Mouse (Mus musculus) myocyte (in vitro differentiated cells): Measurements from ENCODE around the gene Cbfb. TPM values are rescaled to one million over a fixed set of nuclear protein-coding genes. Genes with fewer than 3 reads are reported as not detected.
"Not testable (repeated sequence)": the region's sequence is repeated elsewhere in the genome, so short reads cannot be mapped to it uniquely, and the experiment has no call there.

Source experiments
- H3K27me3 ChIP-seq: one replicate; pipeline ENCODE4 v1.6.1; 2011; ENCODE audit not compliant: control insufficient read depth, insufficient read depth, insufficient read length
- H3K36me3 ChIP-seq: one replicate; pipeline ENCODE4 v1.6.1; 2011; ENCODE audit not compliant: control insufficient read depth, insufficient read depth
- H3K4me2 ChIP-seq: one replicate; pipeline ENCODE4 v1.6.1; 2011; ENCODE audit warnings: low read depth, control low read depth
- H3K4me3 ChIP-seq: one replicate; pipeline ENCODE4 v1.5.1; 2011; ENCODE audit warnings: mild to moderate bottlenecking, control low read depth, moderate library complexity
- H3K79me2 ChIP-seq: one replicate; pipeline ENCODE4 v1.6.1; 2011; ENCODE audit not compliant: control insufficient read depth, insufficient read depth
- H3ac ChIP-seq: one replicate; pipeline ENCODE4 v1.6.1; 2011; ENCODE audit not compliant: control insufficient read depth, insufficient read length
- CEBPB ChIP-seq: IDR thresholded peaks from 2 replicates; pipeline ENCODE4 v1.6.1; 2011; ENCODE audit warnings: mild to moderate bottlenecking, moderate library complexity; ENCODE audit not compliant: poor library complexity, insufficient read depth, severe bottlenecking
- E2F4 ChIP-seq: IDR thresholded peaks from one replicate; pipeline ENCODE4 v1.6.1; 2011; ENCODE audit warnings: mild to moderate bottlenecking, control low read depth, moderate library complexity; ENCODE audit not compliant: insufficient read depth
- MAX ChIP-seq: IDR thresholded peaks from one replicate; pipeline ENCODE4 v1.6.1; 2011; ENCODE audit warnings: low read depth, mild to moderate bottlenecking, control low read depth
- MYOD1 ChIP-seq, 3 experiments: IDR thresholded peaks; one replicate each; pipeline ENCODE4 v1.6.1; 2011; ENCODE audit warnings: control low read depth in 2 of 3, low read depth in 2 of 3, mild to moderate bottlenecking in 2 of 3, moderate library complexity in 1 of 3; ENCODE audit not compliant: insufficient read length in 2 of 3, control insufficient read depth in 1 of 3
- MYOG ChIP-seq, 3 experiments: IDR thresholded peaks; one replicate each; pipeline ENCODE4 v1.6.1; 2011; ENCODE audit warnings: control low read depth in 2 of 3, low read depth in 2 of 3, mild to moderate bottlenecking in 2 of 3; ENCODE audit not compliant: insufficient read length in 2 of 3, control insufficient read depth in 1 of 3, insufficient read depth in 1 of 3
- POLR2A ChIP-seq: IDR thresholded peaks from one replicate; pipeline ENCODE4 v1.6.1; 2011; ENCODE audit warnings: low read depth, mild to moderate bottlenecking, control low read depth, moderate library complexity; ENCODE audit not compliant: insufficient read length
- POLR2AphosphoS2 ChIP-seq: IDR thresholded peaks from one replicate; pipeline ENCODE4 v1.6.1; 2011; ENCODE audit warnings: low read depth, control low read depth; ENCODE audit not compliant: insufficient read length
- REST ChIP-seq: IDR thresholded peaks from one replicate; pipeline ENCODE4 v1.6.1; 2011; ENCODE audit warnings: mild to moderate bottlenecking, control low read depth, moderate library complexity; ENCODE audit not compliant: insufficient read depth, insufficient read length
- SRF ChIP-seq: IDR thresholded peaks from one replicate; pipeline ENCODE4 v1.6.1; 2011; ENCODE audit warnings: low read depth; ENCODE audit not compliant: control insufficient read depth, insufficient read length
- TCF12 ChIP-seq: IDR thresholded peaks from one replicate; pipeline ENCODE4 v1.6.1; 2011; ENCODE audit warnings: mild to moderate bottlenecking, control low read depth; ENCODE audit not compliant: poor library complexity, insufficient read depth, severe bottlenecking
- TCF3 ChIP-seq: IDR thresholded peaks from one replicate; pipeline ENCODE4 v1.6.1; 2011; ENCODE audit warnings: low read depth, control low read depth; ENCODE audit not compliant: insufficient read length
- USF1 ChIP-seq: IDR thresholded peaks from one replicate; pipeline ENCODE4 v1.6.1; 2011; ENCODE audit warnings: low read depth, mild to moderate bottlenecking, control low read depth, moderate library complexity
- polyA plus RNA-seq: library from polyadenylated mRNA; unstranded; fragments of >200 nt; fragmentation: generic; extraction: Trizol; gene quantifications from one replicate; pipeline ENCODE4 v1.2.1, GENCODE M21; 2012; ENCODE audit warnings: missing spikeins

Gene Cbfb
- polyA plus RNA-seq, 1 experiment: 38.1 TPM

DNA sequence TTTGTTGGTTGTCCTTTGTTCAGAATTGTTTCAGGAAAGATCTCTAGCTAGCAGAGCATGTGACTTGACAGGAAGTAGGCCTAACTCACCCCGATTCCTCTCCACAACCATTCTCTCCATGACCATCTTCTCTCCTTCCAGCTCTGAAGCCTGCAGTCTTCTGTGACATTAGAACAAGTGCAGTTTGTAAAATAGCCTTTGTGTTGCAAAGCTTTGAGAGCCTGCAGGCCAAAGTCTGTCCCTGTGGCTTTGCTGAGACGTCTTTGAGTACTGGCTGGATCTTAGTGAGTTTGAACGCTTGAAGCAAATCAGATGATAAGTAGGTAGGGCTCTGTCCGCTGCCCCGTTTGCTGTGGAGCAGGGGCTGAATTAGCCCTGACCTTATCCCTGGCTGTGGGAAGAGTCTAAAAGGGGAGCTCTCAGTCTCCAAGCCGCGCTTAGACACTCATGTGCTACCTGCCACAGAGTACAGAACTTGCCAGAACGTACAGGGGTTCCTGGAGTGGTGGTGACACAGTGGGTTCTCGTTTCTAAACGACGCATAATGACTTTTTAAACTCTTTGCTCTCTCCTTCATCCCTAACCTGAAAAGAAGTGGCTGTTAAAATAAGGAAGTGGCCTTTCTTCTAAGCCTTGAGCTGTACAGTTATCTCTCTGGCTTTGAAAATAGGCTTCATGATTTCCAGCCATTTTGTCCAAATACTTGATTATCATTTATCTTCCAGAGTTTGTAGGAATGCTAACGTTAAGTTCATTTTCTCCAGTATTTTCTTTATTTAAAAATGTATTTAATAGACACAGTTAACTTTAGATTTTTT, 61.2 kb downstream of the Cbfb start:
- no peak overlapping the region for H3K4me2 ChIP-seq
- peaks cover 3% of the 10 kb centered on the region for H3K36me3 ChIP-seq
- H3K79me2 ChIP-seq: peaks cover 34% of the 10 kb centered on the region
- H3K4me3 ChIP-seq: no peak overlapping the region
- no peak overlapping the region for H3ac ChIP-seq
- H3K27me3 ChIP-seq: no peaks in the 10 kb centered on the region
- TF ChIP-seq MAX: no peak
- TF ChIP-seq MYOG (IDR thresholded peaks at IDR 0.05; ENCODE audit: control insufficient read depth in 1 of 3, insufficient read depth in 1 of 3, insufficient read length in 2 of 3, low read depth in 2 of 3): no peak
- no peak for TF ChIP-seq SRF
- TF ChIP-seq E2F4: no peak
- no peak for TF ChIP-seq REST
- no peak for TF ChIP-seq USF1
- TF ChIP-seq CEBPB: no peak
- no peak for TF ChIP-seq POLR2A
- TF ChIP-seq TCF3: no peak
- TF ChIP-seq TCF12: no peak
- TF ChIP-seq MYOD1 (IDR thresholded peaks at IDR 0.05; ENCODE audit: control insufficient read depth in 1 of 3, insufficient read length in 2 of 3, low read depth in 2 of 3): no peak
- no peak for TF ChIP-seq POLR2AphosphoS2

DNA sequence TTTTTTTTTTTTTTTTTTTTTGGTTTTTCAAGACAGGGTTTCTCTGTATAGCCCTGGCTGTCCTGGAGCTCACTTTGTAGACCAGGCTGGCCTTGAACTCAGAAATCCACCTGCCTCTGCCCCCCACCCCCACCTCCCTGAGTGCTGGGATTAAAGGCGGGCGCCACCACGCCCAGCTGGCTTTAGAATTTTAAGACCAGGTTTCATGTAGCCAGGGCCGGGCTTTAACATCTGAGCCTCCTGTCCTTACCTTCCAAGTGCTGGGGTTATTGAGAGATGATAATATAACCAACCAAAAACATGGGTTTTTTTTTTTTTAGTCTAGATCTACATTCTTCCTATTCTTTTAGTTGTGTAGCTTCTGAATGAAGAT, 61.8 kb downstream of the Cbfb start:
- not testable (repeated sequence) for H3K4me3 ChIP-seq, H3K36me3 ChIP-seq, H3ac ChIP-seq, H3K4me2 ChIP-seq, H3K27me3 ChIP-seq
- H3K79me2 ChIP-seq: peaks cover 28% of the 10 kb centered on the region

GRCm38 (mm10) chr8:105233126-105233935, 62.9 kb downstream of the Cbfb start:
- Histone ChIP-seq H3K4me2 (no peak overlapping the region), H3K36me3 (peaks cover 3% of the 10 kb centered on the region), H3K79me2 (peaks cover 18% of the 10 kb centered on the region), H3ac (no peak overlapping the region), H3K4me3 (no peak overlapping the region), H3K27me3 (no peaks in the 10 kb centered on the region)
- no peak for TF ChIP-seq TCF3
- TF ChIP-seq POLR2A: no peak
- no peak for TF ChIP-seq USF1
- TF ChIP-seq MYOG (IDR thresholded peaks at IDR 0.05; ENCODE audit: control insufficient read depth in 1 of 3, insufficient read depth in 1 of 3, insufficient read length in 2 of 3, low read depth in 2 of 3): no peak
- TF ChIP-seq REST: no peak
- no peak for TF ChIP-seq SRF
- no peak for TF ChIP-seq POLR2AphosphoS2
- TF ChIP-seq E2F4: no peak
- TF ChIP-seq TCF12: no peak
- no peak for TF ChIP-seq CEBPB
- TF ChIP-seq MYOD1 (IDR thresholded peaks at IDR 0.05; ENCODE audit: control insufficient read depth in 1 of 3, insufficient read length in 2 of 3, low read depth in 2 of 3): no peak
- no peak for TF ChIP-seq MAX

GRCm38 (mm10) chr8:105235206-105235605, 64.7 kb downstream of the Cbfb start:
- H3ac ChIP-seq: no peak overlapping the region
- H3K79me2 ChIP-seq: peaks cover under 1% of the 10 kb centered on the region
- H3K4me2 ChIP-seq: no peak overlapping the region
- no peak overlapping the region for H3K4me3 ChIP-seq
- H3K27me3 ChIP-seq: no peaks in the 10 kb centered on the region
- peaks cover 11% of the 10 kb centered on the region for H3K36me3 ChIP-seq
- TF ChIP-seq POLR2A (no peak), USF1 (no peak), MAX (no peak), MYOG (IDR thresholded peaks at IDR 0.05; ENCODE audit: control insufficient read depth in 1 of 3, insufficient read depth in 1 of 3, insufficient read length in 2 of 3, low read depth in 2 of 3) (no peak), CEBPB (no peak), SRF (no peak), E2F4 (no peak)
